Mouse (Mus musculus) right cerebral cortex, postnatal 14 days (tissue): ENCODE results near the gene Nubp1.

Experiments
- DNase-seq: peaks from one replicate; pipeline ENCODE4 v3.0.0; 2022

The Nubp1 gene

DNA sequence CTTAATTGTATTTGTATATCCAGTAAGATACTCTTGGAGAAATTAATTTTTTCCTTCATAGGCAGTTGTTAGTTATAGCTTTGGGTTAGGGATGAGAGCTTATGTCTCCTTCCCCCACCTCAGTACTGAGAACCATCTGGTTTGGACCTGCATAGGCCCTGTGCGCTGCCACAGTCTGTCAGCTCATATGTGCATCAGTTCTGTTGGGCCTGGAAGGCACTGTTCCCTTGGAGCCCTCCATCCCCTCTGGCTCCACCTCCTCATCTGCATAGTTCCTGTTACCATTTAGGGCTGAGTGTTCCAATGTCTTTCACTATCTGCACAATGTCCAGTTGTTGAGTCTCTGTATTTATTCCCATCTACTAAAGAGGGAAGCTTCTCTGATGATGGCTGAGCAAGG is 56.5 kb downstream of the Nubp1 start:
- DNase-seq = no peak

DNA sequence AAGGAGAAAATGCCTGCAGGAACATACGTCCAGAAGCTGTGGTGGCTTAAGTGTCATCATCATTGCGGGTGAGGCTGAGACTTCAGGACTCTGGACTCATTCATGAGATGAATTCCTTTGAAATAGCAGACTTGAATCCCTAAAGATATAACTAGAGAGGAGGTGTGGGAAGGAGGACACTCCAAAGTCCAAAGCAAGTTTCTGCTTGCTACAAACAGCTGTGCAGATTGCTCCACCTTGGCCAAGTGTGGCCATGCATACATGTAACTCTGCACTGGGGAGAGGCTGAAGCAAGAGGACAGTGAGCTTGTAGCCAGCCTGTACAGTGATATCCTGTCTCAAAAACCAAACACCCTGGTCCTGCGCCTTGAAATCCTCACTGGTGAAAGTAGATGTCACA is 60.2 kb downstream of the Nubp1 start:
- no peak for DNase-seq
